Mouse (Mus musculus) kidney, adult 2 months (tissue): ENCODE measurements around the gene Cd247.

ENCODE experiments used
- CTCF ChIP-seq: fragments of 200-500 bp; conservative IDR thresholded peaks from 2 replicates; pipeline ENCODE4 v1.5.1; 2011; ENCODE audit warnings: low read depth, mild to moderate bottlenecking, control low read depth, low read length, moderate library complexity, mixed read lengths; ENCODE audit not compliant: insufficient read depth, insufficient read length
- POLR2A ChIP-seq: fragments of 200-500 bp; IDR thresholded peaks from one replicate; pipeline ENCODE4 v1.6.1; 2011; ENCODE audit warnings: low read depth, low read length, control low read depth

GRCm38 (mm10) chr1:165789963-165790362, 1.5 kb downstream of the Cd247 start:
- TF ChIP-seq POLR2A = no peak
- TF ChIP-seq CTCF = no peak
